Mouse (Mus musculus): ENCODE results near the gene Aamdc. TPM values are rescaled to one million over a fixed set of nuclear protein-coding genes. Genes with fewer than 3 reads are reported as not detected.
A peak's percentile ranks its signal among the peaks of the same experiment; 100 is the strongest.

The Aamdc gene
- polyA plus RNA-seq (2015; fragmentation: Nextera tagmentation; extraction: Ambion mirVana) = 56.8 and 58.3 TPM in 2 replicates

DNA sequence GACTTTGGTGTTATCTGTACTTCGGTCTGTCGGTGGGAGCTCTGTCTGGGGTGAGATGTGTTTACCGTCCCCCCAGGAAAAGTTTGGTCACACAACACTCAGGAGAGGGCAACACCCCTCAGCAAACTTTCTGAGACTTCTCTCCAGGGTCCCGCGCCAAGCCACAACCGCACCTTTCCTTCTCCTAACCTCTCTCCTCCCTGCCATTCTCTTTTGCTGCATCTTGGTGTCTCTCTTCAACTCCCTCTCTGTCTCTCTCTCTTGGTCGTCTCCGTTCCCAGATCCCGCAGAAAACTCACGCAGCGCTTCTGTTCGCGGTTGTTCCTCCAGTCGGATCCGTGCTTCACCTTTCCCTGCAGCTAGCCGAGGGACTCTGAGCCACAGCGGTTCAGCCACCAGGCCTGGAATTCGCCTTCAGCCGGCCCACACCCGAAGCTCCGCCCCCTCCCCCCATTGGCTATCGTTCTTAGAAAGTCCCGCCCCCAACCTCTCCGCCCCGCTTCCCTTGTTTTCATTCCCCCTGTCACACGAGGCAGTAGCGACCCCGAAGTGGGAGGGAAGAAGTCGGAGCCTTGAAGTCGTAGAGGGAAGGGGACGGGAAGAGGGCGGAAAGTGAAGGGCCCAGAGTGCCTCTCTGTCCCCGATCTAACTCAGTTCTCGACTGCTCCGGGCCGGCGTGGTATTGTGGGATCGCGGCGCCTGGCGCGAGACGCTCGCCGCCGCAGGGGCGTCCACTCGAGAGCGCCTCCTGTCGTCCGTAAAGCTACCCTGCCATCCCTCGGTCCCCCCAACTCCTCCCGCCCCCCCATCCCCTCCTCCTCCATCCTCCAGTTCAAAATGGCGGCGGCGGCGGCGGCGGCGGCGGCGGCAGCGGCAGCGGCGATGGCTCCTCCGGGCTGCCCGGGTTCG is at the start of gene Aamdc, which contains the start of gene Rsf1:
TSS of gene Aamdc (minus strand) at position 431 of the 909 bp plus-strand sequence.
TSS of gene Rsf1 (plus strand) at position 823 of the 909 bp plus-strand sequence.
- H3K27me3 ChIP-seq (replicated peaks) = no peaks in the 10 kb centered on the region
- H3K4me2 ChIP-seq = peak within 1 kb of the TSS; percentile 64
- H3K4me3 ChIP-seq (replicated peaks) = peak within 1 kb of the TSS; percentile 100
- peak within 1 kb of the TSS; percentile 100 for H3K9ac ChIP-seq (replicated peaks)
- H3K27ac ChIP-seq (replicated peaks) = peak within 1 kb of the TSS; percentile 99
- H3K36me3 ChIP-seq = peaks cover 5% of the 10 kb centered on the region; the same call in 1 of the 2 replicates
- peaks cover 19% of the 10 kb centered on the region for H3K4me1 ChIP-seq
- ATAC-seq (ENCODE audit: low FRiP score) = peak; percentile 96
- WGBS = under 1% methylated on average over 60 of the region's 68 CpGs
- no peaks in the 10 kb centered on the region for H3K9me3 ChIP-seq (replicated peaks)

DNA sequence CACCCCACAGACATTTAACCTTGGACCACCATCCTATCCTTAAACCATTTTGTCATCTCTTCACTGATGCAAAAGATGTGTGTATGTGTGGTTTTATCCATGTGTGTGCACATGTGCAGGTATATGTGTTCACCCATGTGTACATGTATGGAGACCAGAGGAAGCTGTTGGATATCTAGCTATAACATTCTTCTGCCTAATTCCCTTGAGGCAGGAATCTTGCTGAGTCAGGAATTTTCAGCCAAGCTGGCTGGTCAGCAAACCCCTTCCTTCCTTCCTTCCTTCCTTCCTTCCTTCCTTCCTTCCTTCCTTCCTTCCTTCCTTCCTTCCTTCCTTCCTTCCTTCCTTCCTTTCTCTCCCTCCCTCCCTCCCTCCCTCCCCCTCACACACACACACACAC is 44.1 kb upstream of the Aamdc start:
- Histone ChIP-seq H3K4me2 (no peak overlapping the region), H3K27ac (replicated peaks) (no peak overlapping the region), H3K27me3 (replicated peaks) (no peaks in the 10 kb centered on the region), H3K4me3 (replicated peaks) (no peak overlapping the region), H3K36me3 (no peaks in the 10 kb centered on the region; the same call in 1 of the 2 replicates), H3K9me3 (replicated peaks) (no peaks in the 10 kb centered on the region), H3K4me1 (no peaks in the 10 kb centered on the region), H3K9ac (replicated peaks) (no peak overlapping the region)
- no peak for ATAC-seq (ENCODE audit: low FRiP score)

DNA sequence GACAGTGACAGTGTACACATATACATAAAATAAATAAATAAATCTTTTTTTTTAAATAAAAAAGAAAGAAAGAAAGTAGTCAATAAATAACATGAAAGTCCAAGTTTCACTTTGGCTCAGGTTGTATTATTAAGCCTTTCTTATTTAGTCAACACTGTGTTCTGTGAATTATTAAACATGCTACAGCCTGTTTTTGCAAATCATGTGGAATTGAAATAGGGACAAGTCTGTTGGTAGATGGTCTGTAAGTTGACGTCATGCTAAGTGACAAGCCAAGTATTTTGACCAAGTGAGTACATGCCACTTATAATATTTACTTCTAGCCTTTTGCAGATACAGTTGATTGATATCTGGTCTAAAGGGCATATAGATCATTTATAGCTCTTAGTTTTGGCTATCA is 43.4 kb upstream of the Aamdc start:
- no peak overlapping the region for H3K4me3 ChIP-seq (replicated peaks)
- WGBS = 88% methylated on average over 1 of the region's 1 CpGs
- H3K27ac ChIP-seq (replicated peaks) = no peak overlapping the region
- H3K9ac ChIP-seq (replicated peaks) = no peak overlapping the region
- no peaks in the 10 kb centered on the region for H3K27me3 ChIP-seq (replicated peaks)
- ATAC-seq (ENCODE audit: low FRiP score) = no peak
- no peak overlapping the region for H3K4me2 ChIP-seq
- H3K36me3 ChIP-seq = peaks cover 3% of the 10 kb centered on the region
- H3K9me3 ChIP-seq (replicated peaks) = no peaks in the 10 kb centered on the region
- no peaks in the 10 kb centered on the region for H3K4me1 ChIP-seq

DNA sequence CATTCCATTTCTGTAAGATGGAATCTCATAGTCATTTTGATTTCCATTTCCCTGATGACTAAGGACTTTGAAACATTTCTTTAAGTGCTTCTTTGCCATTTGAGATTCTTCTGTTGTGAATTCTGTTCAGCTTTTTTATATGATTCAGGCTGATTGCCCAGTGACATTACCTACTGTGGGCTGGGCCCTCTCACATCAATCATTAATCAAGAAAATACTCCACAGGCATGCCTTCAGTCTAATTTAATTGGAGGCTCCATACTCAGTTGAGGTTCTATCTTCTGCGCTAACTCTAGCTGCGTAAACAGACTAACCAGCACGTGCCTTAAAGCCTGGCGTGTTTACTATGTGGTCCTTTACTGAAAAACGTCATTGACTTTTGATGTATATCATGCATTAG is 42.0 kb upstream of the Aamdc start:
- no peak overlapping the region for H3K4me2 ChIP-seq
- H3K9ac ChIP-seq (replicated peaks) = no peak overlapping the region
- WGBS = 94% methylated on average over 5 of the region's 5 CpGs
- H3K9me3 ChIP-seq (replicated peaks) = no peaks in the 10 kb centered on the region
- H3K27me3 ChIP-seq (replicated peaks) = no peaks in the 10 kb centered on the region
- H3K27ac ChIP-seq (replicated peaks) = no peak overlapping the region
- H3K4me1 ChIP-seq = no peaks in the 10 kb centered on the region
- no peak for ATAC-seq (ENCODE audit: low FRiP score)
- H3K4me3 ChIP-seq (replicated peaks) = no peak overlapping the region
- H3K36me3 ChIP-seq = peaks cover 5% of the 10 kb centered on the region

DNA sequence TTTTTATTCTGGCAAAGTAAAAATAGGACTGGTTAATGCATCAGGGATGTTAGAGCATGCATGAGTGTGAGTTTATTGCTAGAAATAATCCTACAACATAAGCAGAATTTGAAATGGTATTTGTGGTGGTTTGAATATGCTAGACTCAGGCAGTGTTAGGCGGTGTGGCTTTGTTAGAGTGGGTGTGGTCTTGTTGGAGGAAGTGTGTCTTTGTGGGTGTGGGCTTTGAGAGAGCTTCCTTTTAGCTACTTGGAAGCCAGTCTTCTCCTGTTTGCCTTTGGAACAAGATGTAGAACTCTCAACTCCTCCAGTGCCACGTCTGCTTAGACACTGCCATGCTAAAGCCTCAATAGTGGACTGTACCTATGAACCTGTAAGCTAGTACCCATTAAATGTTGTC is 19.3 kb upstream of the Aamdc start:
- H3K4me2 ChIP-seq = no peak overlapping the region
- no peak overlapping the region for H3K9ac ChIP-seq (replicated peaks)
- H3K27me3 ChIP-seq (replicated peaks) = no peaks in the 10 kb centered on the region
- no peaks in the 10 kb centered on the region for H3K4me1 ChIP-seq
- 97% methylated on average over 2 of the region's 2 CpGs for WGBS
- H3K9me3 ChIP-seq (replicated peaks) = no peaks in the 10 kb centered on the region
- no peak for ATAC-seq (ENCODE audit: low FRiP score)
- H3K27ac ChIP-seq (replicated peaks) = no peak overlapping the region
- H3K4me3 ChIP-seq (replicated peaks) = no peak overlapping the region
- H3K36me3 ChIP-seq = no peaks in the 10 kb centered on the region

DNA sequence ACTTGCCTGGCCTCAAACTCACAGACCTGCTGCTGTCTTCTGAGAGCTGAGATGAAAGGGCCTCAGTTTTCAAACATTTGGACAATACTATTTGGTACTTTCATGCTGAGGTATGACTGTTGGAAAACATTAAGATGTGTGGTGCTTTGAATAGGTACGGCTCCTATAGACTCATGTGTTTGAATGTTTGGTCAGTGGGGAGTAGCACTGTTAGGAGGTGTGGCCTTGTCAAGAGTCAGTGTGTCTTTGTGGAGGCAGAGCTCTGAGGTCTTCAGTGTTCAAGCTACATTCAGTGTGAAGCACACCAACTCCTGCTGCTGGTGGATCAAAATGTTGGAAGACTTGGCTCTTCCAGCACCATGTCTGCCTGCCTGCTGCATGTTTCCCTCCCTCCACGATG is 14.2 kb upstream of the Aamdc start:
- H3K4me2 ChIP-seq = no peak overlapping the region
- H3K9ac ChIP-seq (replicated peaks) = no peak overlapping the region
- ATAC-seq (ENCODE audit: low FRiP score) = no peak
- H3K9me3 ChIP-seq (replicated peaks) = no peaks in the 10 kb centered on the region
- 94% methylated on average over 2 of the region's 2 CpGs for WGBS
- H3K36me3 ChIP-seq = no peaks in the 10 kb centered on the region
- H3K4me1 ChIP-seq = peaks cover 18% of the 10 kb centered on the region
- no peak overlapping the region for H3K4me3 ChIP-seq (replicated peaks)
- H3K27me3 ChIP-seq (replicated peaks) = no peaks in the 10 kb centered on the region
- H3K27ac ChIP-seq (replicated peaks) = no peak overlapping the region

DNA sequence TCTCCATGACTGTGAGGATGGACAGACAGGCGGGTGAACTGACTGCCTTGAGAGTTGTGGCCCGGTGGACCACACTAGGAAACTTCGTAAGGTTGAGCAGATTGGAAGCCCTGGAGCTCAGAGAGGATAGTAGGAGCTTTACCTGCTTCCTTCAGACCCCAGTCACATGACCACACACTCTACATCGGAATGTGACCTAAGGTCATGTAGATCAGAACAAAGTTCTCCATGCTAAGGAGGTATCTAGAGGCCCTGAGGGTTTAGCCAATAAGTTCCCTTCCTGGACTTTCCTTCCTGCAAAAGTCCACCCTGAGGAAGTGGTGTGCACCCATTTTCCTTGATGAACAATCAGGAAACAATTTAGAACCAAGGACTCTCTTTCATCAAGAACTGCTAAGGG is 13.1 kb upstream of the Aamdc start:
- Histone ChIP-seq H3K36me3 (no peaks in the 10 kb centered on the region), H3K9me3 (replicated peaks) (no peaks in the 10 kb centered on the region), H3K9ac (replicated peaks) (no peak overlapping the region), H3K27ac (replicated peaks) (no peak overlapping the region), H3K4me3 (replicated peaks) (no peak overlapping the region), H3K4me2 (no peak overlapping the region), H3K4me1 (peaks cover 22% of the 10 kb centered on the region), H3K27me3 (replicated peaks) (no peaks in the 10 kb centered on the region)
- 99% methylated on average over 4 of the region's 4 CpGs for WGBS
- ATAC-seq (ENCODE audit: low FRiP score) = no peak

DNA sequence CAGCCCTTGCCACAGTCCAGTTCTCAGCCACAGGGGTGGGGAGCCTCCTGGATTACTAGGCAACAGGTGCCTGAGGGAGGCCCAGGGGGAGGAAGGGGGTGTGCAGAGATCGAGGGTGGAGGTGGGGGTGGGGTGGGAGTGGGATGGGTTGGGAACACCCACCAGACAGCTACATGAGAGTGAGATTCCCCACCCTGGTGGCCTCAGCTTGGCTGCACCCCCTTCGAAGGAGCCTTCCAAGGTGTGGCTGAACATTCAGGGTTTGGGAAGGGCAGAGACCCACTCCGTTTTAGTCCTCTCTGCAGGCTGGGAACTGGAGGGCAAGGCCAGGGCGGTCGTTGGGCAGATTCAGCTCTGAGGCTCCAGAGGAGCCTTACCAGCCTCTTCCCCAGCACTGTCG is 12.0 kb upstream of the Aamdc start:
- H3K4me1 ChIP-seq = peaks cover 22% of the 10 kb centered on the region
- no peak for ATAC-seq (ENCODE audit: low FRiP score)
- no peak overlapping the region for H3K27ac ChIP-seq (replicated peaks)
- no peaks in the 10 kb centered on the region for H3K9me3 ChIP-seq (replicated peaks)
- no peaks in the 10 kb centered on the region for H3K36me3 ChIP-seq
- 89% methylated on average over 6 of the region's 6 CpGs for WGBS
- no peak overlapping the region for H3K9ac ChIP-seq (replicated peaks)
- no peak overlapping the region for H3K4me2 ChIP-seq
- H3K4me3 ChIP-seq (replicated peaks) = no peak overlapping the region
- H3K27me3 ChIP-seq (replicated peaks) = no peaks in the 10 kb centered on the region

DNA sequence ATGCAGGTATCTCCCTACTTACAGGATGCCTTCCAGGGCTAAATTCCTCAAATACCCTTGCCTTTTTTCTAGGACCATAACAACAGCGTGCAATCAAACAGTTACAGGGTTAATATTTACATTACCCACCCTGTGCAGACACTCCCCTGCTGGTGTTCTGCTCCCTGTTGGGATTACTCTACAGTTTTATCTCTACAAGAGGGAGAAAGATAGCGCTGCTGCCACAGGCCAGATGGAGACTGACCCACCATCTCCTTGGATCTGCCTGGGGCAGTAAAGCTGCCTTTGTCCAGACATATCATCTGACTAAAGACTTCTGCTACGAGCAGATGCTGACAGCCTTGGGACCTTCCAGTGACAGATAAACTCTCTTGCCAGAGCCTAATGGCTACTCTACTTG is 11.2 kb upstream of the Aamdc start:
- Histone ChIP-seq H3K4me2 (no peak overlapping the region), H3K27me3 (replicated peaks) (no peaks in the 10 kb centered on the region), H3K4me3 (replicated peaks) (no peak overlapping the region), H3K9ac (replicated peaks) (no peak overlapping the region), H3K9me3 (replicated peaks) (no peaks in the 10 kb centered on the region), H3K4me1 (peaks cover 22% of the 10 kb centered on the region), H3K36me3 (no peaks in the 10 kb centered on the region), H3K27ac (replicated peaks) (no peak overlapping the region)
- no peak for ATAC-seq (ENCODE audit: low FRiP score)
- 15% methylated on average over 3 of the region's 3 CpGs for WGBS

DNA sequence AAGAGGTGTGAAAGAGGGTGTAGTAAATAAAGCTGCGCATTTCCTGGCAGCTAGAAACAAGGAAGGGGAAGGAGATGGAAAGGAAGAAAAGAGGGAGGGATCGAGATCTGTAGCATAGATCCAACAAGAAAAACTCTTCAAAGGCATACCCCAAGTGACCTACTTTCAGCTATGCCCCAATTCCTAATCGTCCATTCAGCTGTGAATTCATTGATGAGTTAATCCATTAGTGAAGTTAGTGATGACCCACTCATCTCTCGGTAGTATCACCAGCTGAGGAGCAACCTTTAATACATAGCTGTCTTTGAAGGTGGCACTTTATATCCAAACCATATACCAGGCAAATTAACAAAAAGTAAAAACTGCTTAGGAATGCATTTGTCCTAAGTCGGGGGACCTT is 9.2 kb upstream of the Aamdc start:
- 78% methylated on average over 5 of the region's 5 CpGs for WGBS
- Histone ChIP-seq H3K27me3 (replicated peaks) (no peaks in the 10 kb centered on the region), H3K27ac (replicated peaks) (no peak overlapping the region), H3K36me3 (no peaks in the 10 kb centered on the region), H3K4me1 (peaks cover 27% of the 10 kb centered on the region), H3K4me2 (no peak overlapping the region), H3K9ac (replicated peaks) (no peak overlapping the region), H3K4me3 (replicated peaks) (no peak overlapping the region), H3K9me3 (replicated peaks) (no peaks in the 10 kb centered on the region)
- ATAC-seq (ENCODE audit: low FRiP score) = no peak

DNA sequence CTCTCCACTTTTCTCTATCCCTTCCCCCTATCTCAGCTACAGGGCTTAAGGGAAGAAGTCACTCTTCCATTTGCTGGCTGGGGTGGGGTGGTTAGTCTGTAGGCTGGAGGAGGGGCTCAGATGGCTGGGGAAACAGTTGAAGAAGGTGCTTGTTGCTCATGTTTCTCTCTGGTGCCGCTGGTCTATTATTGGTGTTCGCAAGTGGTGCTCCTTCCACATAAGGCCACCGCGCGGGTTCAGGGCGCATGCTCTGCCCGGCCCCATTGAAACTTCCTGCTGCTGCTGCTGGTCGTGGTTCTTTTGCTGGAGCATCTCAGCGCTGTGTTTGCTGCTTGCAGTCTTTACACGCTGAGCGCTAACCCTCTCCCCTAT is 1.5 kb upstream of the Aamdc start:
- H3K4me1 ChIP-seq = peaks cover 22% of the 10 kb centered on the region
- under 1% methylated on average over 11 of the region's 11 CpGs for WGBS
- H3K4me3 ChIP-seq (replicated peaks) = peak overlapping the region; percentile 100
- H3K36me3 ChIP-seq = 0 out of 2 replicates have a peak, but pooled peaks cover 2% of the 10 kb centered on the region
- ATAC-seq (ENCODE audit: low FRiP score) = peak; percentile 57
- H3K9me3 ChIP-seq (replicated peaks) = no peaks in the 10 kb centered on the region
- peak overlapping the region; percentile 64 for H3K4me2 ChIP-seq
- H3K27me3 ChIP-seq (replicated peaks) = no peaks in the 10 kb centered on the region
- H3K9ac ChIP-seq (replicated peaks) = peak overlapping the region; percentile 100
- peak overlapping the region; percentile 99 for H3K27ac ChIP-seq (replicated peaks)
